Mouse (Mus musculus) limb, embryonic 14.5 days (tissue): ENCODE data around the gene H2afz. TPM values are rescaled to one million over a fixed set of nuclear protein-coding genes. Genes with fewer than 3 reads are reported as not detected.
A peak's percentile ranks its signal among the peaks of the same experiment; 100 is the strongest.

ENCODE experiments used
- ATAC-seq: fragments of 200-750 bp; cut with Nextera tagmentation; 2 replicates; pipeline ENCODE4 v1.8.0; 2017; ENCODE audit warnings: low read depth, moderate number of reproducible peaks, moderate TSS enrichment; ENCODE audit not compliant: low FRiP score
- DNase-seq: peaks from one replicate; pipeline ENCODE4 v3.0.0-alpha.2; 2015; ENCODE audit warnings: low spot score
- H3K27ac ChIP-seq: fragments of 300-500 bp; sonication (generic); replicated peaks from 2 replicates; pipeline ENCODE4 v1.5.1; 2014; ENCODE audit warnings: low read depth, mild to moderate bottlenecking, low read length, moderate library complexity, mixed read lengths
- H3K27me3 ChIP-seq: fragments of 300-500 bp; sonication (generic); 2 replicates; pipeline ENCODE4 v1.6.1; 2014; ENCODE audit warnings: low read length, mixed read lengths; ENCODE audit not compliant: control insufficient read depth, insufficient read depth
- H3K36me3 ChIP-seq: fragments of 300-500 bp; sonication (generic); 2 replicates; pipeline ENCODE4 v1.6.1; 2014; ENCODE audit warnings: mild to moderate bottlenecking, low read length, moderate library complexity, mixed read lengths; ENCODE audit not compliant: control insufficient read depth, insufficient read depth
- H3K4me1 ChIP-seq: fragments of 300-500 bp; sonication (generic); 2 replicates; pipeline ENCODE4 v1.6.1; 2014; ENCODE audit warnings: antibody characterized with exemption, low read length, mixed read lengths; ENCODE audit not compliant: control insufficient read depth, insufficient read depth
- H3K4me2 ChIP-seq: fragments of 300-500 bp; sonication (generic); replicated peaks from 2 replicates; pipeline ENCODE4 v1.6.1; 2014; ENCODE audit warnings: low read depth, mild to moderate bottlenecking, low read length, moderate library complexity; ENCODE audit not compliant: severe bottlenecking
- H3K4me3 ChIP-seq: fragments of 300-500 bp; sonication (generic); replicated peaks from 2 replicates; pipeline ENCODE4 v1.5.1; 2014; ENCODE audit warnings: low read length
- H3K9ac ChIP-seq: fragments of 300-500 bp; sonication (generic); 2 replicates; pipeline ENCODE4 v1.6.1; 2014; ENCODE audit warnings: mild to moderate bottlenecking, low read depth, low read length, moderate library complexity; ENCODE audit not compliant: severe bottlenecking
- H3K9me3 ChIP-seq: fragments of 300-500 bp; sonication (generic); 2 replicates; pipeline ENCODE4 v1.6.1; 2016; ENCODE audit warnings: low read length; ENCODE audit not compliant: control insufficient read depth
- POLR2A ChIP-seq: fragments of 200-500 bp; IDR thresholded peaks from 2 replicates; pipeline ENCODE4 v1.8.0; 2012; ENCODE audit warnings: inconsistent platforms, mild to moderate bottlenecking, moderate library complexity, borderline replicate concordance; ENCODE audit not compliant: insufficient read depth, insufficient read length; ENCODE audit errors: extremely low read depth
- WGBS: fragments of 180-500 bp; shearing (Covaris S2); extraction: QIAGEN DNeasy Blood & Tissue Kit; methylation state at CpG from one replicate; pipeline ENCODE4 v1.1.7; 2014; 5-methylcytosine and 5-hydroxymethylcytosine counted together
- polyA plus RNA-seq, 2 experiments: library from polyadenylated mRNA; depleted of rRNA in 1 of 2; stranded (reverse) in 1 of 2; unstranded in 1 of 2; fragments of >200 nt; fragmentation: Nextera tagmentation in 1 of 2; extraction: Ambion mirVana in 1 of 2; gene quantifications; 2 replicates each; pipeline versions ENCODE4 v1.2.1 to v1.2.3; 2012 to 2014

Gene H2afz
- polyA plus RNA-seq, 2 experiments = 1,069 to 1,399 TPM

DNA sequence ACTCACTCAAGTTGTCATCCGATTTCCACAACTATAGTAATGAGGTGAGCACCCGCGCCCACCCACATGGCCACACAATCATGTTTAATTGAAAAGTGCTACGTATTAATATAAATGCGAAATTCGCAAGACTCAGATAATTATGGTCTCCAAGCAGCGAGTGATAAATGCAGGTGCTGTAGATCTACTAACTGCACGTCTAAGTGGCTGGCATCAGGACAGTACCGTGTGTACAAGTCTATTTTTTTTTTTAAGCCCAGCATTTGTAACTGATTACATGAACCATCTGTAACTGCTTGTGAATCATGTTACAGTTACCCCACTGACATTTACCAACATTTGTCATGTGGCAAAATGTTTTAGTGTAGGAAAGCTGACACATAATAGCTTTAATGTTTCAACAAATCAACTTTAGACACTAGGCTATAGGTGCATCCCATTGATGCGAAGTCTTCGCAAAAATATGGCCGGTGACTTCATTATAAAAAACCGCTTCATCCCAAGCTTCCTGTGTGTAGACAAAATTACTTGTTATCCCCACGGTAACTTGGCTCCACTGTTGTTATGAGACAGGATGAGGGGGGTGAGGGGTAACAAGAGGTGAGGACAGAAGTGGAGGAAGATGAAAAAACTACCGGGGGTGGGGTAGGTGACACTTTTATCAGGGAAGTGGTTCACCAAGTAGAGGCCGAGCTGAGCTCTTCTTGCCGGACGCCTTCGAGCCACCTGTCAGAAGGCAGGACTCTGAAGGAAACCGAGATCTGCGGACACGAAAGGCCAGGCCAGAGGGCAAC is 760 bp upstream of the H2afz start:
- ATAC-seq = peak; percentile 3; the same call in 1 of the 2 replicates
- peaks cover 8% of the 10 kb centered on the region; the same call in 1 of the 2 replicates for H3K4me1 ChIP-seq
- peak; percentile 33 for DNase-seq
- peak overlapping the region; percentile 61 for H3K4me2 ChIP-seq
- peaks cover 8% of the 10 kb centered on the region for H3K36me3 ChIP-seq
- WGBS = 31% methylated on average over 22 of the region's 22 CpGs
- H3K27ac ChIP-seq = peak overlapping the region; percentile 96
- H3K4me3 ChIP-seq = peak overlapping the region; percentile 77
- H3K27me3 ChIP-seq = no peaks in the 10 kb centered on the region
- no peak for TF ChIP-seq POLR2A
- H3K9ac ChIP-seq = peak overlapping the region; percentile 66
- no peaks in the 10 kb centered on the region for H3K9me3 ChIP-seq

DNA sequence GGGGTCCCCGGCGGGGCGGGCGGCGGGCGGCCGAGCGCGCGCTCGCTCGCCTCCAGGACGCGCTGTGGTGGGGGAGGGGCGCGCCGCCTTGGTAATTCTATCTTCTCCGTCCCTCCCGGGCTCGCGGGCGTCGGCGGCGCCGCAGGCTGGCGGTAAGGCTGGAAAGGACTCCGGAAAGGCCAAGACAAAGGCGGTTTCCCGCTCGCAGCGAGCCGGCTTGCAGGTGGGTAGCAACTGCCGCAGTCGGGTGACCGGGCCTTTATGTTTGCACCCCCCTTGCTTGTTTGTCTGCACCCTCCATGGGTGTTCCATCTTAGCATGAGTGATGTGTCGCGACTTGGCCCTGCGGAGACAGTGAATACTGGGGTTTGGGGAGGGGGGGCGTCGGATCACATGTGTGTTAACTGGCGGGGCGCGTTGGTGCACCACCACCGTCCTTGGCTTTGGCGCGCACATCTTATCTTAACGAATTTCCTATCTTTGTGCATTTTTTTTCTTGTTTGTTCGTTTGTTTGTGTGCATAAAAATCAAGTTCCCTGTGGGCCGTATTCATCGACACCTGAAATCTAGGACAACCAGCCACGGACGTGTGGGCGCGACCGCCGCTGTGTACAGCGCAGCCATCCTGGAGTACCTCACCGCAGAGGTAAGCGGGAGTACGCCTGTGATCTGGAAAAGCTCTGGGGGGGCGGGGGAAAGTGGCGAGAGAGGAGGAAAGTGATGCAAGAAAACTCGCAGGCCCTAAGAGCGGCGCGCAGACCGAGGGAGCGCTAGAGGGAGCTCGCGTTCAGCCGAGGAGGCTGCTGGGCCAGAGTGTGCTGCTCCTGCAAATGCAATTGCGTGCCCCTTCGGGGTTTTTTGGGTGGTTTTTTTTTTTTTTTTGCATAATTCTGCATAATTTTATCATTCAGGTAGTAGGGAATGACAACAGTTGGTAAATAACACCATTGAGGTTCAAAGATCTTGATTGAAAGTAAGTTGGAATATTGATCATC is 998 bp downstream of the H2afz start:
- H3K27ac ChIP-seq = peak overlapping the region; percentile 96
- peak overlapping the region; percentile 61 for H3K4me2 ChIP-seq
- peaks cover 8% of the 10 kb centered on the region for H3K36me3 ChIP-seq
- peaks cover 10% of the 10 kb centered on the region for H3K4me1 ChIP-seq
- H3K4me3 ChIP-seq = peak overlapping the region; percentile 77
- no peaks in the 10 kb centered on the region for H3K27me3 ChIP-seq
- H3K9ac ChIP-seq = peak overlapping the region; percentile 92
- no peaks in the 10 kb centered on the region for H3K9me3 ChIP-seq
- ATAC-seq (peak; percentile 38), DNase-seq (peak; percentile 94)
- 1% methylated on average over 50 of the region's 74 CpGs for WGBS
- peak; percentile 18; the same call in 1 of the 2 replicates for TF ChIP-seq POLR2A

- peaks cover 8% of the 10 kb centered on the region for H3K4me1 ChIP-seq
- DNase-seq = no peak
Observed at GRCm38 (mm10) chr3:137867133-137867436, 2.8 kb downstream of the H2afz start.

GRCm38 (mm10) chr3:137867437-137868093 is 3.3 kb downstream of the H2afz start, which contains the start of gene Dnajb14:
Gene Dnajb14 (plus strand): TSS chr3:137867675.
- 0 out of 2 replicates have a peak, but pooled peaks have one; percentile 62 for TF ChIP-seq POLR2A
- Histone ChIP-seq H3K9me3 (no peaks in the 10 kb centered on the region), H3K4me3 (peak within 1 kb of the TSS; percentile 67), H3K4me1 (peaks cover 8% of the 10 kb centered on the region), H3K4me2 (peak within 1 kb of the TSS; percentile 74), H3K27ac (peak within 1 kb of the TSS; percentile 98), H3K9ac (peak within 1 kb of the TSS; percentile 98), H3K27me3 (no peaks in the 10 kb centered on the region), H3K36me3 (peaks cover 8% of the 10 kb centered on the region)
- DNase-seq (peak; percentile 36), ATAC-seq (peak; percentile 21; the same call in 1 of the 2 replicates)
- 0% methylated on average over 24 of the region's 94 CpGs for WGBS

More at GRCm38 (mm10) chr3:137867133-137867436, 2.8 kb downstream of the H2afz start:
- Histone ChIP-seq H3K9me3 (no peaks in the 10 kb centered on the region), H3K36me3 (peaks cover 8% of the 10 kb centered on the region), H3K27me3 (no peaks in the 10 kb centered on the region), H3K9ac (peak overlapping the region; percentile 98), H3K4me2 (peak overlapping the region; percentile 74), H3K27ac (peak overlapping the region; percentile 98), H3K4me3 (peak overlapping the region; percentile 67)
- ATAC-seq = no peak
- no peak for TF ChIP-seq POLR2A
- WGBS = 0% methylated on average over 2 of the region's 2 CpGs
